8 mouse cellular contexts compared by ENCODE assay signal in the genomic region with DNA sequence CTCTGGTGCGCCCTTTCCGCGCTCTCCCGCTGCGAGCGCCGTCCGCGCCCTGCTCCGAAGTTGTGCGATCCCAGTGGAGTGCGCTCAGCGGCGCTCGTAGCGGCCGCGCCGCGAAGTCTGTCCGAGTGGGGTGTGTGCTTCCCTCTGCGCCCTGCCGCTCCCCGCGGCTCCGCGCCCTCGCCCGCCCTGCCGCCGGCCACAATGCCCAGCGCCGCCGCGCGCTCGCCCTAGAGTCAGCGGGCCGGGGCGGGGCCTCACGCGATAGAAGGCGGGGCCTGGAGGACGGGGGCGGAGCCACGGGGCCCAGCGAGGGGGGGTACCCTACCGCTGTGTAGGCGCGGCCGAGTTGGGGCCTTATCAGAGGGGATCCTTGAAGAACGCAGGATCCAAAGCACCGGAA. TPM values are rescaled to one million over a fixed set of nuclear protein-coding genes. Genes with fewer than 3 reads are reported as not detected.
DNase-seq lines count a peak whose midpoint lies in the region; ATAC-seq lines count a peak whose summit lies in the region.

A gene (minus strand): TSS at position 203 of the 400 bp plus-strand sequence.

- H3K4me3 ChIP-seq in hindbrain, embryonic 11.5 days (ENCODE audit: low read depth, low read length), result peak within 1 kb of the TSS; percentile 62
- peak within 1 kb of the TSS; percentile 68 for H3K4me3 ChIP-seq in lung, embryonic 15.5 days

- peak; percentile 87 for ATAC-seq in hindbrain, embryonic 11.5 days (ENCODE audit: low FRiP score)
- ATAC-seq in lung, embryonic 15.5 days (ENCODE audit: borderline replicate concordance, extremely low read depth, low FRiP score, low TSS enrichment), result peak; percentile 97

- peak within 1 kb of the TSS; percentile 61 for H3K9ac ChIP-seq in hindbrain, embryonic 11.5 days (ENCODE audit: low read depth, low read length)
- peak within 1 kb of the TSS; percentile 68 for H3K9ac ChIP-seq in lung, embryonic 15.5 days

- under 1% methylated on average over 53 of the region's 53 CpGs for WGBS in hindbrain, embryonic 11.5 days
- under 1% methylated on average over 53 of the region's 53 CpGs for WGBS in lung, embryonic 15.5 days

- no peaks in the 10 kb centered on the region for H3K9me3 ChIP-seq in hindbrain, embryonic 11.5 days (ENCODE audit: control insufficient read depth, low read length)
- H3K9me3 ChIP-seq in lung, embryonic 15.5 days, result no peaks in the 10 kb centered on the region

- H3K36me3 ChIP-seq in hindbrain, embryonic 11.5 days (ENCODE audit: control insufficient read depth, insufficient read depth, low read length), result no peaks in the 10 kb centered on the region
- no peaks in the 10 kb centered on the region for H3K36me3 ChIP-seq in lung, embryonic 15.5 days

- H3K27me3 ChIP-seq in hindbrain, embryonic 11.5 days (ENCODE audit: control insufficient read depth, insufficient read depth, low read length), result peaks cover 76% of the 10 kb centered on the region
- peaks cover 45% of the 10 kb centered on the region for H3K27me3 ChIP-seq in lung, embryonic 15.5 days

- DNase-seq in NIH3T3 (ENCODE audit: low read depth), result peak; percentile 99
- peak; percentile 93 for DNase-seq in cerebellum, adult 9-11 months
- DNase-seq in frontal cortex, postnatal 14 days (ENCODE audit: low spot score in 2 of 2), result peak; percentile 77 to 82
- peak; percentile 93 for DNase-seq in hindbrain, embryonic 11.5 days (ENCODE audit: low spot score)
- peak; percentile 90 for DNase-seq in layer of hippocampus, adult 9-11 months
- peak; percentile 98 for DNase-seq in ovary, postnatal 36 days (ENCODE audit: low spot score)
- DNase-seq in thymus, postnatal 14 days, result peak; percentile 76

- peak within 1 kb of the TSS; percentile 98 for H3K4me2 ChIP-seq in hindbrain, embryonic 11.5 days (replicated peaks; ENCODE audit: low read depth, low read length)
- peak within 1 kb of the TSS; percentile 94 for H3K4me2 ChIP-seq in lung, embryonic 15.5 days

- peaks cover 10% of the 10 kb centered on the region for H3K4me1 ChIP-seq in hindbrain, embryonic 11.5 days (replicated peaks; ENCODE audit: control insufficient read depth, insufficient read depth, low read length)
- H3K4me1 ChIP-seq in lung, embryonic 15.5 days, result peaks cover 49% of the 10 kb centered on the region

- H3K27ac ChIP-seq in hindbrain, embryonic 11.5 days (ENCODE audit: low read depth, low read length), result no peak within 1 kb of the TSS
- H3K27ac ChIP-seq in lung, embryonic 15.5 days, result peak within 1 kb of the TSS; percentile 84

RNA-seq across cellular contexts. Expression of the gene that starts here (rescaled TPM):
- 2.3 TPM in 2 replicates for polyA plus RNA-seq in hindbrain, embryonic 11.5 days (2014; fragmentation: Nextera tagmentation; extraction: Ambion mirVana)
- 6.5 and 7.7 TPM in 2 replicates for polyA plus RNA-seq in lung, embryonic 15.5 days (2015; fragmentation: Nextera tagmentation; extraction: Ambion mirVana)
